Mouse (Mus musculus): ENCODE measurements around the gene Antxr1. TPM values are rescaled to one million over a fixed set of nuclear protein-coding genes. Genes with fewer than 3 reads are reported as not detected.

The Antxr1 gene
- polyA plus RNA-seq, 1 experiment from 2014 or later, result 5.8 TPM

- Histone ChIP-seq H3K9ac (ENCODE audit: low read length) (no peak overlapping the region), H3K36me3 (ENCODE audit: control insufficient read depth, insufficient read depth, low read length) (no peaks in the 10 kb centered on the region), H3K4me3 (ENCODE audit: low read depth, low read length) (no peak overlapping the region), H3K4me1 (replicated peaks; ENCODE audit: control insufficient read depth, insufficient read depth, low read length) (no peaks in the 10 kb centered on the region), H3K4me2 (ENCODE audit: low read depth, low read length, severe bottlenecking) (no peak overlapping the region), H3K27me3 (ENCODE audit: control insufficient read depth, insufficient read depth, low read length) (no peaks in the 10 kb centered on the region), H3K27ac (ENCODE audit: low read depth, low read length) (no peak overlapping the region), H3K9me3 (ENCODE audit: control insufficient read depth, low read length) (no peaks in the 10 kb centered on the region)
- WGBS, result 88% methylated on average over 6 of the region's 6 CpGs
- ATAC-seq (replicated peaks; ENCODE audit: low FRiP score) (no peak), DNase-seq (ENCODE audit: low spot score) (no peak)
Observed at GRCm38 (mm10) chr6:87182736-87183135, 152.9 kb downstream of the Antxr1 start.

DNA sequence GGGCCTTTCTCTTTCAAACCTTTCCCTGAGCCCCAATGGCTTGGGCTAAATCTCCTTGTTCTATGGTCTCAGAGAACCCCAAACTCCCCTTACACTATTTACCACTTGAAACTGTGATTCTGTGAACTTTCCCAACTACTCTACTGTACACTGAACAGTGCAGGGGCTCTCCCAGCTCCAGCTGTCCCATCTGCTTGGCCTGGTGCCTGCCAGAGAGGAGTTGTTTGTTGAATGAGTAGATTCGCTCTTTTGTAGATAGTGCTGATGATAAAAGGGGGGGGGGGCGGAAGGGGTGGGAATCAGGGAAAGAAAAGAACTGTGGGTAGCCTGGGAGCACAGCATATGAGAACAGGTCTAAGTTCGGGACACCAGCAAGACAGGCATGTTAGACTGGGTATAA, 164.2 kb downstream of the Antxr1 start:
- DNase-seq (ENCODE audit: low spot score) (no peak), ATAC-seq (replicated peaks; ENCODE audit: low FRiP score) (no peak)
- Histone ChIP-seq H3K27me3 (ENCODE audit: control insufficient read depth, insufficient read depth, low read length) (no peaks in the 10 kb centered on the region), H3K36me3 (ENCODE audit: control insufficient read depth, insufficient read depth, low read length) (no peaks in the 10 kb centered on the region), H3K4me2 (ENCODE audit: low read depth, low read length, severe bottlenecking) (no peak overlapping the region), H3K9me3 (ENCODE audit: control insufficient read depth, low read length) (no peaks in the 10 kb centered on the region), H3K4me1 (replicated peaks; ENCODE audit: control insufficient read depth, insufficient read depth, low read length) (no peaks in the 10 kb centered on the region), H3K27ac (ENCODE audit: low read depth, low read length) (no peak overlapping the region), H3K9ac (ENCODE audit: low read length) (no peak overlapping the region), H3K4me3 (ENCODE audit: low read depth, low read length) (no peak overlapping the region)
- WGBS, result 91% methylated on average over 3 of the region's 3 CpGs

DNA sequence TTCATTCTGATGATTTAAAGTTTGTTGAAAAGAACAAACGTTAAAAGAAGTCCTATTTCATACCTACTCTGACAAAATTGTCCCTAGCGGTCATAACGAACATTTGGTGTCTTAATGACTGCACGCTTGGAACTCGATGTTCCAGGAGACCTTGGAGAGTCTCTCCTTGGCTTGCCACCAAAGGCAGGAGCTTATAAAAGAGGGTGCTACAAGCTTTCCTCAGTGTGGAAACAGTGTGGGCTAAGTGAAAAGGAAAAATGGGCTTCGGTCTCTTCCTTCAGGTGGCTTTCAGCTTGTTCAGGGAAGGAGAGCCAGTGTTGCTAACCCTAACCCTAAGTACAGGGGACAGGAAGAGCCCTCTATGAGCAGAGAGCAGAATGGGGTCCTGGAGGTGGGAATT, 164.7 kb downstream of the Antxr1 start:
- H3K4me2 ChIP-seq (ENCODE audit: low read depth, low read length, severe bottlenecking), result no peak overlapping the region
- no peak for ATAC-seq (replicated peaks; ENCODE audit: low FRiP score)
- H3K9me3 ChIP-seq (ENCODE audit: control insufficient read depth, low read length), result no peaks in the 10 kb centered on the region
- DNase-seq (ENCODE audit: low spot score), result no peak
- H3K9ac ChIP-seq (ENCODE audit: low read length), result no peak overlapping the region
- no peaks in the 10 kb centered on the region for H3K36me3 ChIP-seq (ENCODE audit: control insufficient read depth, insufficient read depth, low read length)
- H3K27me3 ChIP-seq (ENCODE audit: control insufficient read depth, insufficient read depth, low read length), result no peaks in the 10 kb centered on the region
- no peaks in the 10 kb centered on the region for H3K4me1 ChIP-seq (replicated peaks; ENCODE audit: control insufficient read depth, insufficient read depth, low read length)
- H3K27ac ChIP-seq (ENCODE audit: low read depth, low read length), result no peak overlapping the region
- H3K4me3 ChIP-seq (ENCODE audit: low read depth, low read length), result no peak overlapping the region
- WGBS, result 93% methylated on average over 6 of the region's 6 CpGs

- H3K27ac ChIP-seq (ENCODE audit: low read depth, low read length), result no peak overlapping the region
- no peak overlapping the region for H3K4me3 ChIP-seq (ENCODE audit: low read depth, low read length)
- H3K36me3 ChIP-seq (ENCODE audit: control insufficient read depth, insufficient read depth, low read length), result no peaks in the 10 kb centered on the region
- no peaks in the 10 kb centered on the region for H3K9me3 ChIP-seq (ENCODE audit: control insufficient read depth, low read length)
- DNase-seq (ENCODE audit: low spot score) (no peak), ATAC-seq (replicated peaks; ENCODE audit: low FRiP score) (no peak)
- no peaks in the 10 kb centered on the region for H3K27me3 ChIP-seq (ENCODE audit: control insufficient read depth, insufficient read depth, low read length)
- H3K9ac ChIP-seq (ENCODE audit: low read length), result no peak overlapping the region
- WGBS, result 85% methylated on average over 6 of the region's 6 CpGs
- no peaks in the 10 kb centered on the region for H3K4me1 ChIP-seq (replicated peaks; ENCODE audit: control insufficient read depth, insufficient read depth, low read length)
- no peak overlapping the region for H3K4me2 ChIP-seq (ENCODE audit: low read depth, low read length, severe bottlenecking)
Observed at GRCm38 (mm10) chr6:87170277-87170676, 165.3 kb downstream of the Antxr1 start.

GRCm38 (mm10) chr6:87168021-87168420, 167.6 kb downstream of the Antxr1 start:
- DNase-seq (ENCODE audit: low spot score) (no peak), ATAC-seq (replicated peaks; ENCODE audit: low FRiP score) (no peak)
- WGBS, result 93% methylated on average over 9 of the region's 9 CpGs
- no peak overlapping the region for H3K27ac ChIP-seq (ENCODE audit: low read depth, low read length)
- no peak overlapping the region for H3K9ac ChIP-seq (ENCODE audit: low read length)
- H3K4me2 ChIP-seq (ENCODE audit: low read depth, low read length, severe bottlenecking), result no peak overlapping the region
- no peaks in the 10 kb centered on the region for H3K9me3 ChIP-seq (ENCODE audit: control insufficient read depth, low read length)
- H3K4me1 ChIP-seq (replicated peaks; ENCODE audit: control insufficient read depth, insufficient read depth, low read length), result no peaks in the 10 kb centered on the region
- H3K36me3 ChIP-seq (ENCODE audit: control insufficient read depth, insufficient read depth, low read length), result no peaks in the 10 kb centered on the region
- no peaks in the 10 kb centered on the region for H3K27me3 ChIP-seq (ENCODE audit: control insufficient read depth, insufficient read depth, low read length)
- H3K4me3 ChIP-seq (ENCODE audit: low read depth, low read length), result no peak overlapping the region

GRCm38 (mm10) chr6:87166673-87167305, 168.8 kb downstream of the Antxr1 start:
- no peak overlapping the region for H3K9ac ChIP-seq (ENCODE audit: low read length)
- DNase-seq (ENCODE audit: low spot score), result no peak
- H3K4me2 ChIP-seq (ENCODE audit: low read depth, low read length, severe bottlenecking), result no peak overlapping the region
- no peaks in the 10 kb centered on the region for H3K4me1 ChIP-seq (replicated peaks; ENCODE audit: control insufficient read depth, insufficient read depth, low read length)
- no peaks in the 10 kb centered on the region for H3K27me3 ChIP-seq (ENCODE audit: control insufficient read depth, insufficient read depth, low read length)
- H3K36me3 ChIP-seq (ENCODE audit: control insufficient read depth, insufficient read depth, low read length), result no peaks in the 10 kb centered on the region
- H3K27ac ChIP-seq (ENCODE audit: low read depth, low read length), result no peak overlapping the region
- 90% methylated on average over 12 of the region's 12 CpGs for WGBS
- no peak for ATAC-seq (replicated peaks; ENCODE audit: low FRiP score)
- H3K4me3 ChIP-seq (ENCODE audit: low read depth, low read length), result no peak overlapping the region
- H3K9me3 ChIP-seq (ENCODE audit: control insufficient read depth, low read length), result no peaks in the 10 kb centered on the region

DNA sequence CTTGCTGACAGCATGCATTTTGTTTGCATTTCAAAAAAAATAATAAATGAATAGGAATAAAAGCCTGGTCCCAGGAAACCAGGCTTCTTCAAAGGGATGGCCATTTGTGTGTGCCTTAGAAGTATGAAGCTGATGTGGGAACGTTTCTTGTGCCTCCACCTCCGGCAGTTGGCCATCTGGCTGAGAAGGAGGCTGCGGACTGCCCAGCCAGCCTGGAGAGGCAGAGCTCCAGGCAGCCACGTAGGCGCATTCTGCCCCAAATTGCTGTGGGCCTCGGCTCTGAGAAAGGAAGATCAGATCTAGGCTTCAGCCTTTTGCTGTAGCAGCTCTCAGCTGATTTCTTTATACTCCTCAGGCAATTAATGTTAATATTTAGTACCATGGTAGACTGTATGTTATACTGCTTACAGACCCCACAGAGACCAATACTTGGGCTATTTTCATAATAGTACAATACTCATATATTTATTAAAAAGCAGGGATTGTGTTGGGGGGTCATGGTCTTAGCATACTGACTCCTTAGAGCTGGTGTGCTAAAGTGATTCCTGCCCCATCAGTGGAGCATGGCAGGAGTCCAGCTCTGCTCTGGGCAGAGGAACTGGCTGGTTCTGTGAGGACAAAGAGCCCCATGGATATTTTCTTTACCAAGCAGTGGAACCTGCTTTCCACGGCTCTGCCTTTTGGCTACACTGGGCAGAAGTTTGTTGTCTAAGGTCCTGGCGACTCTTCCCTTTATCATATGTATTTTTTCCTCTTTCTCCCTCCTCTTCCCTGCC, 169.9 kb downstream of the Antxr1 start:
- Histone ChIP-seq H3K27ac (ENCODE audit: low read depth, low read length) (no peak overlapping the region), H3K36me3 (ENCODE audit: control insufficient read depth, insufficient read depth, low read length) (no peaks in the 10 kb centered on the region), H3K9ac (ENCODE audit: low read length) (no peak overlapping the region), H3K4me1 (replicated peaks; ENCODE audit: control insufficient read depth, insufficient read depth, low read length) (no peaks in the 10 kb centered on the region), H3K4me2 (ENCODE audit: low read depth, low read length, severe bottlenecking) (no peak overlapping the region), H3K27me3 (ENCODE audit: control insufficient read depth, insufficient read depth, low read length) (no peaks in the 10 kb centered on the region), H3K9me3 (ENCODE audit: control insufficient read depth, low read length) (no peaks in the 10 kb centered on the region), H3K4me3 (ENCODE audit: low read depth, low read length) (no peak overlapping the region)
- no peak for ATAC-seq (replicated peaks; ENCODE audit: low FRiP score)
- DNase-seq (ENCODE audit: low spot score), result no peak
- 80% methylated on average over 8 of the region's 8 CpGs for WGBS

GRCm38 (mm10) chr6:87161391-87162263, 174.0 kb downstream of the Antxr1 start:
- Histone ChIP-seq H3K9ac (ENCODE audit: low read length) (no peak overlapping the region), H3K9me3 (ENCODE audit: control insufficient read depth, low read length) (no peaks in the 10 kb centered on the region), H3K27me3 (ENCODE audit: control insufficient read depth, insufficient read depth, low read length) (no peaks in the 10 kb centered on the region), H3K36me3 (ENCODE audit: control insufficient read depth, insufficient read depth, low read length) (no peaks in the 10 kb centered on the region), H3K4me2 (ENCODE audit: low read depth, low read length, severe bottlenecking) (no peak overlapping the region), H3K27ac (ENCODE audit: low read depth, low read length) (no peak overlapping the region), H3K4me1 (replicated peaks; ENCODE audit: control insufficient read depth, insufficient read depth, low read length) (no peaks in the 10 kb centered on the region), H3K4me3 (ENCODE audit: low read depth, low read length) (no peak overlapping the region)
- no peak for DNase-seq (ENCODE audit: low spot score)
- no peak for ATAC-seq (replicated peaks; ENCODE audit: low FRiP score)
- 85% methylated on average over 12 of the region's 12 CpGs for WGBS

All from forebrain, embryonic 11.5 days (tissue).